Mouse (Mus musculus) midbrain, embryonic 15.5 days (tissue): ENCODE measurements around the gene Sbf2. TPM values are rescaled to one million over a fixed set of nuclear protein-coding genes. Genes with fewer than 3 reads are reported as not detected.
"Not testable (repeated sequence)": the region's sequence is repeated elsewhere in the genome, so short reads cannot be mapped to it uniquely, and the experiment has no call there.

ENCODE experiments used
- ATAC-seq: fragments of 200-750 bp; cut with Nextera tagmentation; replicated peaks from 2 replicates; pipeline ENCODE4 v1.8.0; 2017; ENCODE audit warnings: moderate TSS enrichment
- H3K27ac ChIP-seq: fragments of 300-500 bp; sonication (generic); 2 replicates; pipeline ENCODE4 v1.5.1; 2015; ENCODE audit warnings: mild to moderate bottlenecking, inconsistent platforms
- H3K27me3 ChIP-seq: fragments of 300-500 bp; sonication (generic); replicated peaks from 2 replicates; pipeline ENCODE4 v1.6.1; 2015; ENCODE audit warnings: inconsistent platforms
- H3K36me3 ChIP-seq: fragments of 300-500 bp; sonication (generic); replicated peaks from 2 replicates; pipeline ENCODE4 v1.6.1; 2015; ENCODE audit warnings: inconsistent platforms
- H3K4me1 ChIP-seq: fragments of 300-500 bp; sonication (generic); 2 replicates; pipeline ENCODE4 v1.6.1; 2015; ENCODE audit warnings: inconsistent platforms
- H3K4me2 ChIP-seq: fragments of 300-500 bp; sonication (generic); 2 replicates; pipeline ENCODE4 v1.6.1; 2015; ENCODE audit warnings: inconsistent platforms, mild to moderate bottlenecking, moderate library complexity
- H3K4me3 ChIP-seq: fragments of 300-500 bp; sonication (generic); 2 replicates; pipeline ENCODE4 v1.5.1; 2015; ENCODE audit warnings: mild to moderate bottlenecking, inconsistent platforms
- H3K9ac ChIP-seq: fragments of 300-500 bp; sonication (generic); 2 replicates; pipeline ENCODE4 v1.6.1; 2015; ENCODE audit warnings: mild to moderate bottlenecking, inconsistent platforms
- H3K9me3 ChIP-seq: fragments of 300-500 bp; sonication (generic); 2 replicates; pipeline ENCODE4 v1.6.1; 2016; ENCODE audit warnings: inconsistent platforms
- WGBS: fragments of 180-500 bp; shearing (Covaris S2); methylation state at CpG from one replicate; pipeline ENCODE4 v1.1.7; 2015; ENCODE audit warnings: mixed read lengths; 5-methylcytosine and 5-hydroxymethylcytosine counted together
- polyA plus RNA-seq: library from polyadenylated mRNA; unstranded; fragments of >200 nt; fragmentation: Nextera tagmentation; extraction: Ambion mirVana; gene quantifications from 2 replicates; pipeline ENCODE4 v1.2.1, GENCODE M21; 2015

The Sbf2 gene
- polyA plus RNA-seq, 1 experiment from 2014 or later = 69.6 TPM

- no peak for ATAC-seq
- no peaks in the 10 kb centered on the region for H3K9me3 ChIP-seq
- H3K9ac ChIP-seq = no peak overlapping the region
- no peaks in the 10 kb centered on the region for H3K27me3 ChIP-seq
- H3K27ac ChIP-seq = no peak overlapping the region
- H3K4me2 ChIP-seq = no peak overlapping the region
- H3K4me1 ChIP-seq = no peaks in the 10 kb centered on the region
- no peak overlapping the region for H3K4me3 ChIP-seq
- H3K36me3 ChIP-seq = no peaks in the 10 kb centered on the region
- WGBS = 95% methylated on average over 6 of the region's 6 CpGs
These were observed 71.4 kb downstream of the Sbf2 start for GRCm38 (mm10) chr7:110543341-110543740.

- H3K9ac ChIP-seq = no peak overlapping the region
- no peak overlapping the region for H3K4me3 ChIP-seq
- no peak for ATAC-seq
- no peaks in the 10 kb centered on the region for H3K4me1 ChIP-seq
- no peaks in the 10 kb centered on the region for H3K9me3 ChIP-seq
- no peaks in the 10 kb centered on the region for H3K36me3 ChIP-seq
- H3K4me2 ChIP-seq = no peak overlapping the region
- no peak overlapping the region for H3K27ac ChIP-seq
- 56% methylated on average over 2 of the region's 2 CpGs for WGBS
- H3K27me3 ChIP-seq = no peaks in the 10 kb centered on the region
These were observed 75.5 kb downstream of the Sbf2 start for GRCm38 (mm10) chr7:110539266-110539665.

- not testable (repeated sequence) for H3K4me1 ChIP-seq, ATAC-seq, H3K27ac ChIP-seq, H3K9ac ChIP-seq, H3K9me3 ChIP-seq, H3K4me3 ChIP-seq, H3K4me2 ChIP-seq, H3K36me3 ChIP-seq, H3K27me3 ChIP-seq
These were observed 84.4 kb downstream of the Sbf2 start for GRCm38 (mm10) chr7:110530295-110530694.

GRCm38 (mm10) chr7:110525090-110525775 is 89.5 kb downstream of the Sbf2 start:
- H3K9ac ChIP-seq = no peak overlapping the region
- no peaks in the 10 kb centered on the region for H3K36me3 ChIP-seq
- no peaks in the 10 kb centered on the region for H3K27me3 ChIP-seq
- no peak overlapping the region for H3K27ac ChIP-seq
- no peak overlapping the region for H3K4me2 ChIP-seq
- no peak overlapping the region for H3K4me3 ChIP-seq
- ATAC-seq = no peak
- H3K9me3 ChIP-seq = no peaks in the 10 kb centered on the region
- no peaks in the 10 kb centered on the region for H3K4me1 ChIP-seq
- 13% methylated on average over 1 of the region's 1 CpGs for WGBS

GRCm38 (mm10) chr7:110516241-110517220 is 98.2 kb downstream of the Sbf2 start:
- H3K9ac ChIP-seq = no peak overlapping the region
- no peak for ATAC-seq
- no peaks in the 10 kb centered on the region for H3K9me3 ChIP-seq
- H3K36me3 ChIP-seq = no peaks in the 10 kb centered on the region
- no peak overlapping the region for H3K4me3 ChIP-seq
- no peak overlapping the region for H3K27ac ChIP-seq
- H3K4me1 ChIP-seq = no peaks in the 10 kb centered on the region
- WGBS = 89% methylated on average over 2 of the region's 2 CpGs
- H3K27me3 ChIP-seq = no peaks in the 10 kb centered on the region
- no peak overlapping the region for H3K4me2 ChIP-seq

- Histone ChIP-seq H3K36me3 (no peaks in the 10 kb centered on the region), H3K4me1 (no peaks in the 10 kb centered on the region), H3K9me3 (no peaks in the 10 kb centered on the region), H3K4me2 (no peak overlapping the region), H3K9ac (no peak overlapping the region), H3K4me3 (no peak overlapping the region), H3K27ac (no peak overlapping the region), H3K27me3 (no peaks in the 10 kb centered on the region)
- no peak for ATAC-seq
These were observed 100.6 kb downstream of the Sbf2 start for GRCm38 (mm10) chr7:110514131-110514530.

- Histone ChIP-seq H3K4me3 (no peak overlapping the region), H3K27ac (no peak overlapping the region), H3K4me1 (no peaks in the 10 kb centered on the region), H3K27me3 (no peaks in the 10 kb centered on the region), H3K36me3 (no peaks in the 10 kb centered on the region), H3K9ac (no peak overlapping the region), H3K4me2 (no peak overlapping the region), H3K9me3 (no peaks in the 10 kb centered on the region)
- 93% methylated on average over 1 of the region's 1 CpGs for WGBS
- no peak for ATAC-seq
These were observed 116.1 kb downstream of the Sbf2 start for GRCm38 (mm10) chr7:110498653-110499052.

GRCm38 (mm10) chr7:110491038-110491437 is 123.7 kb downstream of the Sbf2 start:
- H3K4me3 ChIP-seq = no peak overlapping the region
- no peaks in the 10 kb centered on the region for H3K27me3 ChIP-seq
- H3K9ac ChIP-seq = no peak overlapping the region
- no peak overlapping the region for H3K4me2 ChIP-seq
- no peaks in the 10 kb centered on the region for H3K4me1 ChIP-seq
- H3K9me3 ChIP-seq = no peaks in the 10 kb centered on the region
- no peak for ATAC-seq
- WGBS = 92% methylated on average over 5 of the region's 5 CpGs
- H3K36me3 ChIP-seq = no peaks in the 10 kb centered on the region
- no peak overlapping the region for H3K27ac ChIP-seq

GRCm38 (mm10) chr7:110485051-110485450 is 129.7 kb downstream of the Sbf2 start:
- H3K9me3 ChIP-seq = no peaks in the 10 kb centered on the region
- H3K4me2 ChIP-seq = no peak overlapping the region
- H3K4me3 ChIP-seq = no peak overlapping the region
- 89% methylated on average over 5 of the region's 5 CpGs for WGBS
- H3K27me3 ChIP-seq = no peaks in the 10 kb centered on the region
- ATAC-seq = no peak
- 0 out of 2 replicates have a peak, but pooled peaks cover 5% of the 10 kb centered on the region for H3K36me3 ChIP-seq
- no peak overlapping the region for H3K9ac ChIP-seq
- no peak overlapping the region for H3K27ac ChIP-seq
- H3K4me1 ChIP-seq = no peaks in the 10 kb centered on the region

GRCm38 (mm10) chr7:110470987-110471386 is 143.7 kb downstream of the Sbf2 start:
- WGBS = 80% methylated on average over 6 of the region's 6 CpGs
- Histone ChIP-seq H3K4me3 (no peak overlapping the region), H3K36me3 (no peaks in the 10 kb centered on the region), H3K9ac (no peak overlapping the region), H3K4me2 (no peak overlapping the region), H3K4me1 (no peaks in the 10 kb centered on the region), H3K27ac (no peak overlapping the region), H3K9me3 (no peaks in the 10 kb centered on the region), H3K27me3 (no peaks in the 10 kb centered on the region)
- ATAC-seq = no peak

GRCm38 (mm10) chr7:110463471-110463870 is 151.3 kb downstream of the Sbf2 start:
- no peaks in the 10 kb centered on the region for H3K27me3 ChIP-seq
- WGBS = 89% methylated on average over 5 of the region's 5 CpGs
- no peak overlapping the region for H3K4me3 ChIP-seq
- H3K9ac ChIP-seq = no peak overlapping the region
- no peaks in the 10 kb centered on the region for H3K9me3 ChIP-seq
- no peak overlapping the region for H3K27ac ChIP-seq
- H3K36me3 ChIP-seq = no peaks in the 10 kb centered on the region
- ATAC-seq = no peak
- H3K4me2 ChIP-seq = no peak overlapping the region
- H3K4me1 ChIP-seq = no peaks in the 10 kb centered on the region

- Histone ChIP-seq H3K9ac (no peak overlapping the region), H3K4me1 (no peaks in the 10 kb centered on the region), H3K27ac (no peak overlapping the region), H3K27me3 (no peaks in the 10 kb centered on the region), H3K36me3 (peaks cover 4% of the 10 kb centered on the region; the same call in 1 of the 2 replicates), H3K4me2 (no peak overlapping the region), H3K4me3 (no peak overlapping the region), H3K9me3 (no peaks in the 10 kb centered on the region)
- 19% methylated on average over 4 of the region's 4 CpGs for WGBS
- no peak for ATAC-seq
These were observed 182.4 kb downstream of the Sbf2 start for GRCm38 (mm10) chr7:110432301-110432700.
